Mouse (Mus musculus) midbrain, embryonic 10.5 days (tissue): ENCODE measurements around the gene Gm20517. TPM values are rescaled to one million over a fixed set of nuclear protein-coding genes. Genes with fewer than 3 reads are reported as not detected.

Experiments
- DNase-seq: peaks from one replicate; pipeline ENCODE4 v3.0.0-alpha.2; 2017; ENCODE audit warnings: low spot score
- H3K27ac ChIP-seq: fragments of 300-500 bp; sonication (generic); replicated peaks from 2 replicates; pipeline ENCODE4 v1.5.1; 2016; ENCODE audit warnings: mild to moderate bottlenecking
- H3K27me3 ChIP-seq: fragments of 300-500 bp; sonication (generic); 2 replicates; pipeline ENCODE4 v1.6.1; 2016; ENCODE audit warnings: low read depth, mild to moderate bottlenecking; ENCODE audit not compliant: poor library complexity, severe bottlenecking
- H3K36me3 ChIP-seq: fragments of 300-500 bp; sonication (generic); 2 replicates; pipeline ENCODE4 v1.6.1; 2016; ENCODE audit warnings: mild to moderate bottlenecking, moderate library complexity
- H3K4me1 ChIP-seq: fragments of 300-500 bp; sonication (generic); 2 replicates; pipeline ENCODE4 v1.6.1; 2016
- H3K4me3 ChIP-seq: fragments of 300-500 bp; sonication (generic); 2 replicates; pipeline ENCODE4 v1.5.1; 2016; ENCODE audit warnings: mild to moderate bottlenecking, moderate library complexity
- H3K9me3 ChIP-seq: fragments of 300-500 bp; sonication (generic); replicated peaks from 2 replicates; pipeline ENCODE4 v1.6.1; 2016; ENCODE audit warnings: mild to moderate bottlenecking
- whole genome bisulfite sequencing: fragments of 180-500 bp; shearing (Covaris S2); methylation state at CpG from one replicate; pipeline ENCODE4 v1.1.7; 2016; 5-methylcytosine and 5-hydroxymethylcytosine counted together
- polyA plus RNA-seq: library from polyadenylated mRNA; unstranded; fragments of >200 nt; fragmentation: Nextera tagmentation; extraction: Ambion mirVana; gene quantifications from 2 replicates; pipeline ENCODE4 v1.2.1, GENCODE M21; 2016

The Gm20517 gene
- polyA plus RNA-seq, 1 experiment from 2014 or later, result 1.4 TPM

- H3K27me3 ChIP-seq, result peaks cover 27% of the 10 kb centered on the region
- 23% methylated on average over 9 of the region's 9 CpGs for WGBS
- H3K4me3 ChIP-seq, result no peak overlapping the region
- peaks cover 74% of the 10 kb centered on the region for H3K36me3 ChIP-seq
- no peak overlapping the region; the same call in 1 of the 2 replicates for H3K27ac ChIP-seq
- peak; percentile 66 for DNase-seq
- peaks cover 27% of the 10 kb centered on the region for H3K4me1 ChIP-seq
- no peaks in the 10 kb centered on the region for H3K9me3 ChIP-seq
Observed at GRCm38 (mm10) chr17:47676581-47676980, 65.2 kb downstream of the Gm20517 start.

- no peak overlapping the region for H3K27ac ChIP-seq
- H3K4me3 ChIP-seq, result no peak overlapping the region
- H3K9me3 ChIP-seq, result no peaks in the 10 kb centered on the region
- peaks cover 85% of the 10 kb centered on the region for H3K36me3 ChIP-seq
- H3K27me3 ChIP-seq, result peaks cover 11% of the 10 kb centered on the region
- WGBS, result 90% methylated on average over 5 of the region's 5 CpGs
- no peak for DNase-seq
- H3K4me1 ChIP-seq, result peaks cover 11% of the 10 kb centered on the region
Observed at GRCm38 (mm10) chr17:47678238-47678637, 66.8 kb downstream of the Gm20517 start.

DNA sequence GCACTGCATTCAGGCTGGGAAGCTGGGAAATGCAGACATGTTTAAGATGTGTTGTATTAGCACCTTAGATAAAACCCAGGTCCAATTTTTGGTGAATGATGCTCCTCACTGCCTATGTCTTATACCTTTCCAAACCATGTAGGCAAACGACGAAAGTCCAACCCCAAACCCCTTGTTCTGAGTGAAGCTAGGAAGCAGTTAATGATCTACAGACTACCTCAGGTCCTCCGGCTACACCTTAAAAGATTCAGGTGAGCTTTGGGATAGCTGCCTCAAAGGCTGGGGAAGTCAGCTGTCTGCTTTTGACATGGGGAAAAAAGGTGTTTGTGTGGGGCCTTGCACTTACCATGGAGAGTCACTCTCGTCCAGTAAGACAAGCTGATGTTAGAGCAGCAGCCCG is 67.3 kb downstream of the Gm20517 start:
- no peak overlapping the region for H3K4me3 ChIP-seq
- H3K27me3 ChIP-seq, result peaks cover 6% of the 10 kb centered on the region
- 86% methylated on average over 5 of the region's 5 CpGs for WGBS
- DNase-seq, result no peak
- H3K36me3 ChIP-seq, result peaks cover 86% of the 10 kb centered on the region
- no peak overlapping the region for H3K27ac ChIP-seq
- H3K9me3 ChIP-seq, result no peaks in the 10 kb centered on the region
- peaks cover 6% of the 10 kb centered on the region for H3K4me1 ChIP-seq

DNA sequence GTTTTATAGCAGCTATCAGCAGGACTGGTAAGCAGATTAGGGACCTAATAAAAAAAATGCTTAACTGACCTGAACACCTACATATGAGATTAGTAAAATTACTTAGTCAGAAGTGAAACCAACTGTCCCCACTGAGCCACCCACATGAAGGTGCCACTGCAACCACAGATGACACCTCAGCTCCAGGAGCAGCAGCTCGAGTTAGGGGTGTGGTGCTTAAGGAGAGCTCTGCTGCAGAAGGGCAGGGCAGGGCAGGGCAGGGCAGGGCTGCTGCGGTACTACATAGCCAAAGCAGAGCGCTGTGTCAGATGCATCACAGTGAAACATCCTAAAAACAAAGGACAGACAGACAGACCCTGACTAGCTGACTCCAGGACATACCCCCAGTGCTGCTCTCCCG is 71.4 kb downstream of the Gm20517 start:
- H3K4me3 ChIP-seq, result no peak overlapping the region
- no peak for DNase-seq
- no peaks in the 10 kb centered on the region for H3K27me3 ChIP-seq
- 86% methylated on average over 4 of the region's 4 CpGs for WGBS
- peaks cover 83% of the 10 kb centered on the region for H3K36me3 ChIP-seq
- H3K4me1 ChIP-seq, result peaks cover 15% of the 10 kb centered on the region
- no peak overlapping the region for H3K27ac ChIP-seq
- H3K9me3 ChIP-seq, result no peaks in the 10 kb centered on the region

DNA sequence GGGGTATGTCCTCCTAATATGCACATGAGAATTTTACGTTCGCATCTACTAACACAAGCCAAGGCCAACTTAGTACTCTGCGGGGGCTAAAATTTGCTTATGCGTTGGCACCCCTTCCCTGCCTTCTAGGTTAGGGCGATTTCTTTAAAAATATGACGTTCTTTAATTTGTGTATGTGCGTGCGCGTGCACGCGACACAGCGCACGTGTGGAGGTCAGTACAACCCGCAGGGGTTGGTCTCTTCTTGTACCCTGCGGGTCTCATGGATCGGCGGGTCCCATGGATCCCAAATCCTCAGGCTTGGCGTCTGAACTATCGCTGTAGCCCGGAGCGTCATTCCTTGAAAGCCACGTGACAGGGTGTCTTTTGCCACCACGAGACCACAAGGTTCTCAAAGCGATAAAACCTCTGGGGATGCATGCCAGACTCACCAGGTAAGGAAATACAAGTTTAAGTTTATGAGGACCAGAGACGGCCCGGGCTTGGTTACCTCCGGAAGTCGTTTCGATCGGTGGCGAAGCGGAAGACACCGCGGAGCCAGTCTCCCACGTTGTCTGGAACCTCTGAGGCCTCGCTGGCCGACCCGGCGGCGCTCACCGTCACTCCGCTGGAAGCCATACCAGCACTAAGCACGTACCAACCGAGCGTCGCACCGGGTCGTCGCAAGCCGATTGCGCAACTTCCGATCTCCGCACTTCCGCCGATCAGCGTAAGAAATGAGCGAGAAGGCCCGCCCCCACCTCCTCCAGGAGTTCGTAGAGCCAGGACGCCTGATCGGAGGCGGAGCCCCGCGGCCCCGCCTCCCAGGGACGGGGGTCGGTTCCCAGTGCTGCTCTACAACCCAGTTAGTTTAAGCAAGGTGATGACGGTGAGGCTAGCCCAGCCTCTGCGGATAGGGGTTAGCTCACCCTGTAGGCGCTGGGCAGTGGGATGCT is 76.3 kb downstream of the Gm20517 start:
- WGBS, result 1% methylated on average over 70 of the region's 70 CpGs
- H3K9me3 ChIP-seq, result no peaks in the 10 kb centered on the region
- peak overlapping the region; percentile 90 for H3K4me3 ChIP-seq
- H3K4me1 ChIP-seq, result peaks cover 30% of the 10 kb centered on the region
- H3K27ac ChIP-seq, result peak overlapping the region; percentile 92
- peaks cover 35% of the 10 kb centered on the region for H3K27me3 ChIP-seq
- peak; percentile 95 for DNase-seq
- H3K36me3 ChIP-seq, result peaks cover 37% of the 10 kb centered on the region

- Histone ChIP-seq H3K27ac (peak within 1 kb of the TSS; percentile 92), H3K27me3 (peaks cover 41% of the 10 kb centered on the region), H3K4me1 (peaks cover 32% of the 10 kb centered on the region), H3K9me3 (no peaks in the 10 kb centered on the region), H3K36me3 (peaks cover 31% of the 10 kb centered on the region), H3K4me3 (peak within 1 kb of the TSS; percentile 90)
- 2% methylated on average over 9 of the region's 9 CpGs for WGBS
- DNase-seq, result no peak
Observed at GRCm38 (mm10) chr17:47688344-47688607, 76.9 kb downstream of the Gm20517 start, which contains the start of gene Tomm6. Gene Tomm6, minus strand, starts transcription at chr17:47688386.

- H3K9me3 ChIP-seq, result no peaks in the 10 kb centered on the region
- H3K36me3 ChIP-seq, result peaks cover 25% of the 10 kb centered on the region
- WGBS, result 1% methylated on average over 55 of the region's 58 CpGs
- DNase-seq, result peak; percentile 80
- H3K4me1 ChIP-seq, result peaks cover 38% of the 10 kb centered on the region
- peak within 1 kb of the TSS; percentile 92 for H3K27ac ChIP-seq
- H3K27me3 ChIP-seq, result peaks cover 47% of the 10 kb centered on the region
- peak within 1 kb of the TSS; percentile 90 for H3K4me3 ChIP-seq
Observed at GRCm38 (mm10) chr17:47688608-47689575, 77.5 kb downstream of the Gm20517 start, which contains the start of gene Frs3. Gene Frs3, plus strand, starts transcription at chr17:47689030.

GRCm38 (mm10) chr17:47689894-47690293 is 78.5 kb downstream of the Gm20517 start:
- 80% methylated on average over 8 of the region's 8 CpGs for WGBS

GRCm38 (mm10) chr17:47691650-47692049 is 80.3 kb downstream of the Gm20517 start:
- peaks cover 51% of the 10 kb centered on the region for H3K27me3 ChIP-seq
- 92% methylated on average over 3 of the region's 3 CpGs for WGBS
- peaks cover 51% of the 10 kb centered on the region for H3K4me1 ChIP-seq
- no peak overlapping the region for H3K4me3 ChIP-seq
- DNase-seq, result no peak
- no peak overlapping the region for H3K27ac ChIP-seq
- no peaks in the 10 kb centered on the region for H3K9me3 ChIP-seq
- H3K36me3 ChIP-seq, result no peaks in the 10 kb centered on the region

More at GRCm38 (mm10) chr17:47689894-47690293, 78.5 kb downstream of the Gm20517 start:
- Histone ChIP-seq H3K4me1 (peaks cover 48% of the 10 kb centered on the region), H3K4me3 (peak overlapping the region; percentile 90), H3K36me3 (peaks cover 15% of the 10 kb centered on the region), H3K27me3 (peaks cover 47% of the 10 kb centered on the region), H3K27ac (no peak overlapping the region), H3K9me3 (no peaks in the 10 kb centered on the region)
- DNase-seq, result no peak

GRCm38 (mm10) chr17:47693671-47694441 is 82.5 kb downstream of the Gm20517 start:
- no peak for DNase-seq
- Histone ChIP-seq H3K27ac (peak overlapping the region; percentile 92), H3K9me3 (no peaks in the 10 kb centered on the region), H3K4me3 (peak overlapping the region; percentile 80), H3K36me3 (peaks cover 10% of the 10 kb centered on the region), H3K27me3 (peaks cover 56% of the 10 kb centered on the region), H3K4me1 (peaks cover 40% of the 10 kb centered on the region)
- WGBS, result 32% methylated on average over 13 of the region's 13 CpGs

DNA sequence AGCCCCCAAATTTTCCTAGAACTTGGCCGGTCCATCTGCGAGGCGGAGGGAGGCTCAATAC is 82.9 kb downstream of the Gm20517 start, which contains the start of gene Gm21981:
Gm21981 (minus strand) TSS at position 14 of the 61 bp plus-strand sequence.
- peak within 1 kb of the TSS; percentile 92 for H3K27ac ChIP-seq
- WGBS, result 0% methylated on average over 3 of the region's 3 CpGs
- H3K9me3 ChIP-seq, result no peaks in the 10 kb centered on the region
- peaks cover 36% of the 10 kb centered on the region for H3K4me1 ChIP-seq
- H3K27me3 ChIP-seq, result peaks cover 55% of the 10 kb centered on the region
- DNase-seq, result no peak
- H3K4me3 ChIP-seq, result peak within 1 kb of the TSS; percentile 80
- H3K36me3 ChIP-seq, result peaks cover 14% of the 10 kb centered on the region
